Mouse (Mus musculus) liver, adult 2 months (tissue): Measurements from ENCODE around the gene Fam181a. TPM values are rescaled to one million over a fixed set of nuclear protein-coding genes. Genes with fewer than 3 reads are reported as not detected.

Experiments used
- DNase-seq: peaks from one replicate; pipeline ENCODE4 v3.0.0-alpha.2; 2011; ENCODE audit warnings: low read depth, low spot score; ENCODE audit errors: extremely low read depth
- H3K27ac ChIP-seq: fragments of 200-500 bp; replicated peaks from 2 replicates; pipeline ENCODE4 v1.5.1; 2012; ENCODE audit warnings: low read depth, mild to moderate bottlenecking, control low read depth, inconsistent platforms, low read length; ENCODE audit not compliant: insufficient read depth
- H3K27me3 ChIP-seq: fragments of 200-500 bp; 2 replicates; pipeline ENCODE4 v1.6.1; 2012; ENCODE audit warnings: mild to moderate bottlenecking, moderate library complexity, low read length, inconsistent platforms; ENCODE audit not compliant: control insufficient read depth, insufficient read depth
- H3K36me3 ChIP-seq: fragments of 200-500 bp; 2 replicates; pipeline ENCODE4 v1.6.1; 2012; ENCODE audit warnings: low read length, inconsistent platforms; ENCODE audit not compliant: control insufficient read depth, insufficient read depth
- H3K4me1 ChIP-seq: fragments of 200-500 bp; 2 replicates; pipeline ENCODE4 v1.6.1; 2011; ENCODE audit warnings: low read length; ENCODE audit not compliant: control insufficient read depth, insufficient read depth
- H3K4me3 ChIP-seq: fragments of 200-500 bp; 2 replicates; pipeline ENCODE4 v1.5.1; 2011; ENCODE audit warnings: low read depth, mild to moderate bottlenecking, control low read depth, low read length, moderate library complexity; ENCODE audit not compliant: insufficient read depth
- H3K79me2 ChIP-seq: fragments of 200-500 bp; 2 replicates; pipeline ENCODE4 v1.6.1; 2012; ENCODE audit warnings: inconsistent platforms, mild to moderate bottlenecking, low read length, moderate library complexity; ENCODE audit not compliant: control insufficient read depth, insufficient read depth
- H3K9ac ChIP-seq: fragments of 200-500 bp; 2 replicates; pipeline ENCODE4 v1.6.1; 2012; ENCODE audit warnings: low read depth, mild to moderate bottlenecking, control low read depth, inconsistent platforms, low read length
- CTCF ChIP-seq: fragments of 200-500 bp; IDR thresholded peaks from 2 replicates; pipeline ENCODE4 v1.5.1; 2011; ENCODE audit warnings: low read depth, low read length, control low read depth
- POLR2A ChIP-seq: fragments of 200-500 bp; IDR thresholded peaks from 2 replicates; pipeline ENCODE4 v1.6.1; 2011; ENCODE audit warnings: low read length, control low read depth; ENCODE audit not compliant: insufficient read depth; ENCODE audit errors: extremely low read depth
- WGBS: fragments of 180-500 bp; shearing (Covaris S2); methylation state at CpG from one replicate; pipeline ENCODE4 v1.1.7; 2018; 5-methylcytosine and 5-hydroxymethylcytosine counted together
- polyA plus RNA-seq: library from polyadenylated mRNA; depleted of rRNA; stranded (reverse); fragments of >200 nt; gene quantifications from 2 replicates; pipeline ENCODE4 v1.2.3, GENCODE M21; 2012
- total RNA-seq: library from RNA; depleted of rRNA; stranded (reverse); fragments of >200 nt; gene quantifications from 2 replicates; pipeline ENCODE4 v1.2.3, GENCODE M21; 2014

Fam181a gene
- total and polyA plus RNA-seq, 2 experiments, result not detected

- 78% methylated on average over 3 of the region's 3 CpGs for WGBS
- H3K9ac ChIP-seq, result no peak overlapping the region
- H3K27me3 ChIP-seq, result no peaks in the 10 kb centered on the region
- no peaks in the 10 kb centered on the region for H3K4me1 ChIP-seq
- DNase-seq, result no peak
- H3K4me3 ChIP-seq, result no peak overlapping the region
- H3K36me3 ChIP-seq, result no peaks in the 10 kb centered on the region
- TF ChIP-seq CTCF, result no peak
- H3K79me2 ChIP-seq, result no peaks in the 10 kb centered on the region
- H3K27ac ChIP-seq, result no peak overlapping the region
Observed at GRCm38 (mm10) chr12:103292366-103292765, 18.4 kb upstream of the Fam181a start.

DNA sequence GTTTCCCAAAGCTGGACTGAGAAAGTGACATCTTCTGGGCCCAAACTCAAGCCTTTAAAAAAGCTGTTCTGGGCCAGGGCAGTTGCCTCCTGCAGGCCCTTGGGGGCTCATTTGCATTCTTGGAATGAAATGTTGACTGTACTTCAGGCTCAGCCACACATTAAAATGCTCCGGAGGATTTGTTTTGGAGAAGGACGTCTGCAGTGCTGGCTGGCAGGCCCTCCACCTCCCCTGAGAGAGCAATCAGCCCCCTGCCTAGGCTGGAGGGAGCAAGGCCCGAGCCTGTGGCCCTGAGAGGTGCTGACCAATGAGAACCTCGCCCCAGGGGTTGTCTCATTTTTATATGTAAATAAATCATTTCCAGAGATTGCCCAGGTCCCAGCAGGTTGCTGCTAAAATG is 14.5 kb upstream of the Fam181a start:
- Histone ChIP-seq H3K27me3 (no peaks in the 10 kb centered on the region), H3K36me3 (no peaks in the 10 kb centered on the region), H3K4me3 (no peak overlapping the region), H3K9ac (no peak overlapping the region), H3K4me1 (no peaks in the 10 kb centered on the region), H3K27ac (no peak overlapping the region), H3K79me2 (no peaks in the 10 kb centered on the region)
- no peak for DNase-seq
- TF ChIP-seq CTCF, result no peak
- no peak for TF ChIP-seq POLR2A
- 54% methylated on average over 4 of the region's 4 CpGs for WGBS

- Histone ChIP-seq H3K36me3 (no peaks in the 10 kb centered on the region), H3K4me3 (no peak overlapping the region), H3K27me3 (no peaks in the 10 kb centered on the region), H3K9ac (no peak overlapping the region), H3K27ac (no peak overlapping the region), H3K79me2 (no peaks in the 10 kb centered on the region), H3K4me1 (no peaks in the 10 kb centered on the region)
- TF ChIP-seq CTCF (no peak), POLR2A (no peak)
- WGBS, result 69% methylated on average over 9 of the region's 9 CpGs
- DNase-seq, result no peak
Observed at GRCm38 (mm10) chr12:103300493-103300892, 10.3 kb upstream of the Fam181a start.

GRCm38 (mm10) chr12:103301645-103302044 is 9.1 kb upstream of the Fam181a start:
- peak; percentile 47 for DNase-seq
- WGBS, result 42% methylated on average over 2 of the region's 2 CpGs
- H3K27me3 ChIP-seq, result no peaks in the 10 kb centered on the region
- TF ChIP-seq POLR2A (no peak), CTCF (peak; percentile 65; the same call in 1 of the 2 replicates)
- H3K9ac ChIP-seq, result no peak overlapping the region
- no peaks in the 10 kb centered on the region for H3K4me1 ChIP-seq
- H3K4me3 ChIP-seq, result no peak overlapping the region
- no peaks in the 10 kb centered on the region for H3K79me2 ChIP-seq
- H3K27ac ChIP-seq, result no peak overlapping the region
- H3K36me3 ChIP-seq, result no peaks in the 10 kb centered on the region

- no peak overlapping the region for H3K27ac ChIP-seq
- 97% methylated on average over 1 of the region's 1 CpGs for WGBS
- no peaks in the 10 kb centered on the region for H3K27me3 ChIP-seq
- no peaks in the 10 kb centered on the region for H3K79me2 ChIP-seq
- H3K4me3 ChIP-seq, result no peak overlapping the region
- DNase-seq, result no peak
- H3K36me3 ChIP-seq, result no peaks in the 10 kb centered on the region
- TF ChIP-seq POLR2A, result no peak
- no peak for TF ChIP-seq CTCF
- no peak overlapping the region for H3K9ac ChIP-seq
- H3K4me1 ChIP-seq, result no peaks in the 10 kb centered on the region
Observed at GRCm38 (mm10) chr12:103302960-103303359, 7.8 kb upstream of the Fam181a start.

DNA sequence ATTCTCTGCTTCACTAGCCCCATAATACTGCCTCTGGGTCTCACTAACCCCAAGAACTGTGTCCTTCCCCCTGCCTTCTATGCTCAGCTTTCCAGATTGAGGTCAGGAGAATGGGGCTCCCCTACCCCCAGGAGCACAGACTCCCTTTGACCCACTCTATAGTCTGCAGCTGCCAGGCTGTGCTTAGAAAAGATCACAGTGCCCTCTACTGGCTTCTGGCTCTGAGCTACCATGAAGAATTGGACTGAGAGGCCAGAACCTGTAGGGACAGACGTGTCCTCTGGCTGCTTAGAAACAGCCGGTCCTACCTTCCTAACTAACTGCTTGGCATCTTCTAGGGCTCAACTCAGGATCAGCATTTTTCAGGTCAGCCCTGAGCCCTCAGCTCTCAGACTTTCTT is 4.6 kb upstream of the Fam181a start:
- H3K27ac ChIP-seq, result no peak overlapping the region
- H3K79me2 ChIP-seq, result no peaks in the 10 kb centered on the region
- 16% methylated on average over 2 of the region's 2 CpGs for WGBS
- no peaks in the 10 kb centered on the region for H3K27me3 ChIP-seq
- no peak overlapping the region for H3K4me3 ChIP-seq
- TF ChIP-seq POLR2A, result no peak
- TF ChIP-seq CTCF, result peak; percentile 54
- H3K4me1 ChIP-seq, result peaks cover 3% of the 10 kb centered on the region; the same call in 1 of the 2 replicates
- DNase-seq, result peak; percentile 57
- H3K36me3 ChIP-seq, result no peaks in the 10 kb centered on the region
- H3K9ac ChIP-seq, result no peak overlapping the region
